Mouse (Mus musculus) kidney, adult 9 months (tissue): ENCODE data around the gene Gm14862.
A peak's percentile ranks its signal among the peaks of the same experiment; 100 is the strongest.
"Not testable (repeated sequence)": the region's sequence is repeated elsewhere in the genome, so short reads cannot be mapped to it uniquely, and the experiment has no call there.

Experiments used
- DNase-seq: peaks from one replicate; pipeline ENCODE4 v3.0.0; 2022

Gene Gm14862

DNA sequence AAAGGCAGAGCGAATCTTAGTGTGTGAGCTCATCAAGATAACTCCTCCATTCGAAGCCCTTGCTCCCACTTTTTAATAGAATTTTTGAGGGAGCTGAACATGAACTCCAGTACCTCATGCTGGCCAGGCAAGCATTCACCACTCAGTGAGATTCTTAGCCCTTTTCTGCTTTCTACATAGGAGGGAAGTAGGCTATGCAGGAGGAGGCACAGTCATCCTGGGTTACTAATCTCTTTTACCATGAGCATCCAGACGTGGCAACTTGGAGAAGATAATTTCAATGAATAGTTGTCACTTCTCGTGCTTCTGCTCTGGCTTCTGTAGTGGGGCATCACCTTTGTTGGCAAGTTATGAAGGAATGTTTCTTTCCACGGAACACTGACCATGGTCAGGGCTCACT is at the start of gene Gm14862:
Gene Gm14862 (minus strand): TSS at position 134 of the 400 bp plus-strand sequence.
- no peak for DNase-seq

DNA sequence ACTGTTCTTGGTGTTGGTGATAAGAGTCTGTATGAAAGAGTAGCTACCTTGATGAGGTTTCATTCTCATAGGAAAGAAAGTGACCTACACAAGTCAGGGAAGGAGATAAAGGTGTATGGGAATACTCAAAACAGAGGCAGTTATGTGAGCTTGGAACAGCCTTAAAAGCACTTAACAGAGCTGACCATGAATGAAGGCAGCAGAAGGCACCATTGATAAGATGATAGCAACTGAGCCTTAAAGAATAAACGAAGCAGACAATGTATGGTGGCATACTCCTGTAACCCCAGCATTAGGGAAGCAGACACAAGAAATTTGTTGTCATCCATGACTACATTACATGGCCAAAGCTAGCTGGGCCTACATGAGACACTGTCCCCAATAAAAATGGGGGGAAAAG is 46.8 kb upstream of the Gm14862 start:
- DNase-seq: no peak

- DNase-seq: no peak
Observed at GRCm38 (mm10) chrX:9302791-9303190, 46.1 kb upstream of the Gm14862 start.

DNA sequence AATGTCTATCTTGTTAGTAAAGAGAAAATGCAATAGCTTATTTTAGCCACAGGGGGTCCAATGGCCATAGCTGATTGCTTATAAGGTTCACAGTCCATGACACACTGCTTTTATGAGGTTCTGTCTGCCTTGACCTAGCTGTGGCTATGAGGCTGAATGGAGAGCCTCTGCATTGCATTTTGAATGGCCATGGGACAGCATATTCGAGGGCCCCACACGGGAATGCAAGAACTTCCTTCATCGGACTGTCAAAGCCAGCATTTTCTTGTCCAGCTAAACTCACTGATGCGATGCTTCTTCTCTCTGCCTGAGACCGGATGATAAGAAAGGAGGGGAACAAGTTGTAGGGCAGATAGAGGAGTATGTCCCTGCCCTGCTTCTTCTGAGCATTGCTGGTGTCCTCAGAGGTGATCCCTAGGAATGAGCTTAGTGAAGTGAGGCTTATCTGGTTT is 41.7 kb upstream of the Gm14862 start:
- DNase-seq: no peak

DNA sequence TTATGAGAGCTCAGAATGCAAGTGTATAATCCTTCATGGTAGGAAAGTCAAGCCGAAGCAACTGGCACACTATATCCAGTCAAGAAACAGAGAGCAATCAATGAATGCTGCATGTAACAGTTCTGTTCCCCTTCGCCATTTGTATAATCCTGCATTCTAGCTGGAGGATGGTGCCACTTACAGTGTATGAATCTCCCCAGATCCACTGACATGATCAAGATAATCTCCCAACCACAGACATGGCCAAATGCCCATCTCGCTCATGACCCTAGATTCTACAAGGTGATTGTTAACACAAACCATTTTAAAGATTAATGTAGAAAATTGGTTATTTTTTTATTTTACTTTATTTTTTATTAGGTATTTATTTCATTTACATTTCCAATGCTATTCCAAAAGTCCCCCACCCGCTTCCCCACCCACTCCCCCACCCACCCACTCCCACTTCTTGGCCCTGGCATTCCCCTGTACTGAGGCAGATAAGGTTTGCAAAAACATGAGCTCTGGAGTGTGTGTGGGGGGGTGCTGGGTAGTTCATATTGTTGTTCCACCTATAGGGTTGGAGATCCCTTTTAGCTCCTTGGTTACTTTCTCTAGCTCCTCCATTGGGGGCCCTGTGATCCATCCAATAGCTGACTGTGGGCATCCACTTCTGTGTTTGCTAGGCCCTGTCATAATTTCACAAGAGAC is 36.6 kb upstream of the Gm14862 start:
- DNase-seq: not testable (repeated sequence)

GRCm38 (mm10) chrX:9283464-9283863 is 26.8 kb upstream of the Gm14862 start, which contains the start of gene H2al1m:
Gene H2al1m, plus strand, starts transcription at chrX:9283764.
- not testable (repeated sequence) for DNase-seq

GRCm38 (mm10) chrX:9274321-9274720 is 17.6 kb upstream of the Gm14862 start:
- DNase-seq: no peak

GRCm38 (mm10) chrX:9273377-9274002 is 16.8 kb upstream of the Gm14862 start:
- no peak for DNase-seq

GRCm38 (mm10) chrX:9272460-9273361 is 16.0 kb upstream of the Gm14862 start, which contains the start of gene Xk:
Gene Xk, plus strand, starts transcription at chrX:9272756.
- DNase-seq: peak; percentile 33

DNA sequence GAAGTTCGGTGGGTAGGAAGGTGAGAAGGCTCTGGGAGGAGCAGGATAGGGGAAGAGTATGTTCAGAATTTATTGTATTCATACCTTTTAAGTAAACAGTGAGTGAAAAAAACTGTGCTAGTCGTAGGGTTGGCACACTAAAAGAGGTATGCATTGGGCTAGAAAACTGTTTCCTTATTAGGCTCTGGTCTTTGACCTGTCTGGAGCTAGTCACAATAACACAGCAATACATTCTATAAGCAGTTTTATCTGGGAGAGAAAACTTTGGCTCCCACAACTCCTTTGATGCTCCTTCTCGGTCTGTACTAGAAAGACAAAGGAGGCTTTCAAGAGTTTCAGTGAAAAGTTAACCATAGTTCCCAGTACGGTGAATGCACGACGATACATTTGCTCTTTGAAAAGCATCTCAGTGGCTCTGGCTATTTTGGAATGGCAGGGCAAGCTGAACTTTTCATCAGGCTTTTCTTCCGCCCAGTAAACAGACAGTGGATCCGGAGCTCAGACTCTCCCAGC is 15.3 kb upstream of the Gm14862 start:
- DNase-seq: no peak

DNA sequence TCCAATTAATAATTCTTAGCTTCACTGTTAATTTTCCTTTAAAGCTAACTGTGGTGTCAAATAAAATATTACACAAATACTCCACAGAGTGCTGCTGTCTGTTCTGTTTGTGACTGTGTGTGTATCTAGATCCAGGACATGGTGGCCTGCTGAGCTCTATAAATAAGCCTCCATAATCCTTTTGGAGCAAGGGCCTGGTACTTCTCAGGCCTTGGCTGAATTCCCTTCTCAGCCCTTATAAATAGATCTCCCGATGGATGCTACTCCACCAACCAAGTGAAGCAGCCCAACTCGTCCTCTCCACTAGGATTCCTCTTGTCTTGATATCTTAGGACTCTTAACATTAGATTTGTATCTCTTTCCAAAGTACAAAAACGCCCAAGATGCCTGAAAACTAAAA is 14.4 kb upstream of the Gm14862 start:
- DNase-seq: no peak

GRCm38 (mm10) chrX:9259267-9259666 is 2.6 kb upstream of the Gm14862 start:
- DNase-seq: no peak

GRCm38 (mm10) chrX:9257831-9258230 is 1.1 kb upstream of the Gm14862 start:
- DNase-seq: no peak

DNA sequence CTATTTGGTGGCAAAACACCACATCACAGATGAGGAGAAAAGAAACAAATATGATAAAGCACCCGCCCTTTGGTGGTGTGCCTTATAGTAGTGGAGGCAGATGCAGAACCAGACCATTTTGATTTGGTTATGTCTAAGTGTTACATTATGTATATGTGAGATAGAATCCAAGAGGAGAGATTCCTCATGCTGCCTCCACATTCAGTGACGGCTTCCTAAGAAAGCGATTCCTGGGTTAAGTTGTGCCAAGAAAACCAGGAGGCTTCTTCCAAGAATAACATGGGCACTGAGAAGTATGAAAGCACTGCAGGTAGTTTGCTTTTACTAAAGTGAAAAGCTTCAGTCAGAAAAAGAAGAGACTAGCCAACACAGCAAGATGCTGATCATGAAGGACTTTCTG is 1.8 kb downstream of the Gm14862 start:
- no peak for DNase-seq

GRCm38 (mm10) chrX:9253990-9254389 is 2.7 kb downstream of the Gm14862 start:
- DNase-seq: no peak

DNA sequence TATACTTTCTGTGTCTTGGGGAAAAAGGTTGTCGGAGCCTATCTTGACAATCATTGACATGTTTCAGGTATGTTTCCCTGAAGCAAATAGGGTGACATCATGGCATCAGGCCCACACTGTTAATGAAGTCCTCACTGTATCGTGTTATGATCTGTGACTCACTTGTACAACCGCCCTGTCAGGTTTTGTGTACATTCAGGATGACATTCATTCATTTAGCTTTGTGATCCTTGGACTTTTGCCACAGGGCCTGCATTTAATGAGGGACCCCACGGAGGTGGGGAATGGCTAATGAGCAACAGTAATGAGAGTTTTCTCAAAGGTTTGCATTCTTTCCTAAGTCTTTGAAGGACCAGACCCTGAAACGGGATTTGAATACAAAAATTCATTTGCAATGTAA is 7.8 kb downstream of the Gm14862 start:
- DNase-seq: no peak

DNA sequence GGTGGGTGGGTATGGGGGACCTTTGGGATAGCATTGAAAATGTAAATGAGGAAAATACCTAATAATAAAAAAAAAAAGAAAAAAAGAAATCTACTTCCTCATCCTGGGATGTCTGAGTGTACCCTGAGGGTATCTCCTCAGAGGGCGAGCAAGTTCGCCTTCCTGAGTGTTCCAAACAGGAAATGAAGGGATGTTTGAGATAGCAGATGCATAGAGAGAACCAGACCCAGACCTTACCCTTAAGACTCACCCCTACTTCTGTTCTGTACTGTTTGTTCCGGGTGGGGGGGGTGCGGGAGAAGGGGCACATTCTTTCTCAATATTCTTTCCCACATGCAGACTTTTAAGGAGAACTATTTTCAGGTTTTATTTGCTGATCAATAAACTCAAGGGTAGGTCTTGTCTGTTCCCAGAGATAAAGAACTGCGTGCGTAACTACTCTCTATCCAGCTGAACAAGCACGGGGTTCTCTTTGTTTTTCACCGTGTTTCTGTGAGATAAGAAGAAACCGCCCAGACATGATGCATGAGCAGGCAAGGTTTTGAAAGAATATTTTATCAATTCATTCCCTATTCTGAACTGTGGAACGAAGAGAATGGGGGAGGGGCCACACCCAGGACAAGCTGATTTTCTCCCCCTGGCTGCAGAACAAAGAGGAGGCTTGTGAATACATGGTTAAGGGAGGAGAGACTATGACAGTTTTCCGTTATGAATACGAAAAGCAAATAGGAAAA is 11.9 kb downstream of the Gm14862 start:
- DNase-seq: no peak

- DNase-seq: peak; percentile 6
Observed at GRCm38 (mm10) chrX:9243381-9243864, 13.3 kb downstream of the Gm14862 start.

GRCm38 (mm10) chrX:9240737-9241591 is 15.7 kb downstream of the Gm14862 start:
- no peak for DNase-seq

GRCm38 (mm10) chrX:9227105-9227504 is 29.6 kb downstream of the Gm14862 start:
- DNase-seq: no peak
